Mouse (Mus musculus): ENCODE data around the gene Syn3. TPM values are rescaled to one million over a fixed set of nuclear protein-coding genes. Genes with fewer than 3 reads are reported as not detected.

The Syn3 gene
- polyA plus RNA-seq, 1 experiment from 2014 or later, result 0.22 TPM

GRCm38 (mm10) chr10:86475270-86475669, 23.4 kb downstream of the Syn3 start:
- Histone ChIP-seq H3K27me3 (ENCODE audit: control insufficient read depth, insufficient read depth, low read depth, low read length) (no peaks in the 10 kb centered on the region), H3K4me1 (ENCODE audit: control insufficient read depth, low read depth, low read length) (no peaks in the 10 kb centered on the region), H3K9ac (ENCODE audit: low read depth, low read length) (no peak overlapping the region), H3K4me3 (ENCODE audit: low read depth, low read length) (no peak overlapping the region), H3K4me2 (ENCODE audit: low read depth, low read length) (no peak overlapping the region), H3K27ac (ENCODE audit: low read length) (no peak overlapping the region), H3K9me3 (replicated peaks; ENCODE audit: control insufficient read depth, low read length) (no peaks in the 10 kb centered on the region), H3K36me3 (ENCODE audit: control insufficient read depth, insufficient read depth) (no peaks in the 10 kb centered on the region)
- no peak for ATAC-seq (ENCODE audit: low read depth)
- 61% methylated on average over 5 of the region's 5 CpGs for WGBS (ENCODE audit: insufficient replicate concordance)

DNA sequence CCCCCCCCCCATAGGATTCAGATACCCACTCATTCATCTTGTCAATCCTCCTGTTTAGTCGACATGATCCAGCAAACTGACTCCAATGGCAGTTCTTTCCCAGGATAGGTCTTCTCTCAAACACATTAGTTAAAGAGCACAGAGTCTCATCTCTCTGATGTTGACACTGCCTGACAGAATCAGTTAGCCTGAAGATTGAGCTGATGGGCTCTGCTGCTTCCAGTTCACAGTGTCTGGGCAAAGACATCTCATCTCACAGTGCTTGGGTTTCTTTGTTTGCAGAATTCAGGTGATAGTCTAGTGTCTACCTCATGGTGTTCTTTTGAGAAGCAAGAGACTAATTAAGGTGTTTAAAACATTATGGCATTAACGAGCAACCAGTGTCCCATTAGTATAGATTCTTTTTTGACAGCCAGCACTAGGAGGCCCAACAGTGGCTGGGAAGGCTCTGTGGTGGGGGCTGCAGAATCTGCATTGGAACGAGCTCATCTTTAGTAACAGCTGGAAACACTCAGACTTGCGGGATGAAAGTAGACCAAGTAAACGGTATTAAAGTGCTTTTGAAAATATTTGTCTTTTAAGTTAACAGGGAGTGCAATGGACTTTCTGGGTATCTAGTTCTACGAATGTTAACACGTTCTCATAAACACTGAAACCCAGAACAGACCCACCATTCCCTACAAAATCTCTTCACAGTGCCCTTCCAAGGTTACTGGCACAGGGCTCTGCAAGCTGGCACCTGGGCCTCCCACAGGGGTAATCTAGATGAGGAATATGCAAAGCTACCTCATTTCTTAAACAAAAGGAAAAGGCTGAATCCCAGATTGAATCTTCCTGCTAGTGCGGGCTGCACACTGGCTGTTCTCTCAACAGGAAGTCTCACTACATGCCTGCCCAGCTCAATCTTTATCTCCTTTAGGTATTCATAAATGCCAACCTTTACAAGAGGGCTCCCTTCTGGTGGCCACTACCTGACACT, 24.2 kb downstream of the Syn3 start:
- Histone ChIP-seq H3K36me3 (ENCODE audit: control insufficient read depth, insufficient read depth) (no peaks in the 10 kb centered on the region), H3K4me1 (ENCODE audit: control insufficient read depth, low read depth, low read length) (no peaks in the 10 kb centered on the region), H3K27ac (ENCODE audit: low read length) (no peak overlapping the region), H3K4me3 (ENCODE audit: low read depth, low read length) (no peak overlapping the region), H3K9me3 (replicated peaks; ENCODE audit: control insufficient read depth, low read length) (no peaks in the 10 kb centered on the region), H3K27me3 (ENCODE audit: control insufficient read depth, insufficient read depth, low read depth, low read length) (no peaks in the 10 kb centered on the region), H3K9ac (ENCODE audit: low read depth, low read length) (no peak overlapping the region), H3K4me2 (ENCODE audit: low read depth, low read length) (no peak overlapping the region)
- no peak for ATAC-seq (ENCODE audit: low read depth)
- WGBS (ENCODE audit: insufficient replicate concordance), result 53% methylated on average over 8 of the region's 8 CpGs

GRCm38 (mm10) chr10:86473637-86474154, 25.0 kb downstream of the Syn3 start:
- no peaks in the 10 kb centered on the region for H3K4me1 ChIP-seq (ENCODE audit: control insufficient read depth, low read depth, low read length)
- H3K27me3 ChIP-seq (ENCODE audit: control insufficient read depth, insufficient read depth, low read depth, low read length), result no peaks in the 10 kb centered on the region
- H3K36me3 ChIP-seq (ENCODE audit: control insufficient read depth, insufficient read depth), result no peaks in the 10 kb centered on the region
- no peak for ATAC-seq (ENCODE audit: low read depth)
- H3K4me2 ChIP-seq (ENCODE audit: low read depth, low read length), result no peak overlapping the region
- no peak overlapping the region for H3K9ac ChIP-seq (ENCODE audit: low read depth, low read length)
- no peak overlapping the region for H3K27ac ChIP-seq (ENCODE audit: low read length)
- no peak overlapping the region for H3K4me3 ChIP-seq (ENCODE audit: low read depth, low read length)
- 21% methylated on average over 3 of the region's 3 CpGs for WGBS (ENCODE audit: insufficient replicate concordance)
- no peaks in the 10 kb centered on the region for H3K9me3 ChIP-seq (replicated peaks; ENCODE audit: control insufficient read depth, low read length)

GRCm38 (mm10) chr10:86468612-86469546, 29.8 kb downstream of the Syn3 start:
- no peaks in the 10 kb centered on the region for H3K36me3 ChIP-seq (ENCODE audit: control insufficient read depth, insufficient read depth)
- H3K4me2 ChIP-seq (ENCODE audit: low read depth, low read length), result no peak overlapping the region
- no peaks in the 10 kb centered on the region for H3K9me3 ChIP-seq (replicated peaks; ENCODE audit: control insufficient read depth, low read length)
- H3K9ac ChIP-seq (ENCODE audit: low read depth, low read length), result no peak overlapping the region
- ATAC-seq (ENCODE audit: low read depth), result no peak
- H3K4me3 ChIP-seq (ENCODE audit: low read depth, low read length), result no peak overlapping the region
- H3K4me1 ChIP-seq (ENCODE audit: control insufficient read depth, low read depth, low read length), result no peaks in the 10 kb centered on the region
- H3K27me3 ChIP-seq (ENCODE audit: control insufficient read depth, insufficient read depth, low read depth, low read length), result no peaks in the 10 kb centered on the region
- no peak overlapping the region for H3K27ac ChIP-seq (ENCODE audit: low read length)
- 65% methylated on average over 13 of the region's 13 CpGs for WGBS (ENCODE audit: insufficient replicate concordance)

DNA sequence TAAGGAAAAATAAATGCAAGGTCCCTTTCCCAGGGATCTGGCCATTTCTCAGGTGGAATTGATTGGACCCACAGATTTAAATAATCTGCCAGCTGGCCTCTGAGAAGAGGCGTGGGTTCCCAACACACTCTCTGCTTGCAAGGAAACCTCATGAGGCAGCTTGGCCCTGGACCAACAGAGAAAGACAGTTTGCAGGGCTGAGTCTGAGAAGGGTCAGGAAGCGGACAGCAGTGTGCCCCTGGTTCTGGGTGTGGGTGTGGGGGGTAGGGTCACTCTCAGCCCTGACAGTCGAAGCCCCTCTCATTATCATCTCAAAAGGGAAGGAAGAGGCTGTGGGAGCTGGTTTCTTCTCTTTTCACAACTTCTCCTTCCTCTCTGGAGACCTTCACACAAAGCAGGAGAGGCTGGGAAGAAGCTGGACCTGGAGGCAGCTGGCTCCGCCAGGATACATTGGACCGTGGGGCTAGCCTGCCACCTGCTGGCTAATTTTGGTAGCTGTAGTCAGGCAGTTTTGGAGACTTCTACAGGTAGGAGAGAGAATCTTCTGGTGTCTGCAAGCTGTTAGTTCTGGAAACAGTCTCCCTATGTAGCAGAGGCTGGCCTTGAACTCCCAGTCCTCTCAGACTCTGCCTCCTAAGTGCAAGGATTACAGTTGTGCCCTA, 35.0 kb downstream of the Syn3 start:
- Histone ChIP-seq H3K36me3 (ENCODE audit: control insufficient read depth, insufficient read depth) (no peaks in the 10 kb centered on the region), H3K4me2 (ENCODE audit: low read depth, low read length) (no peak overlapping the region), H3K9ac (ENCODE audit: low read depth, low read length) (no peak overlapping the region), H3K27ac (ENCODE audit: low read length) (no peak overlapping the region), H3K27me3 (ENCODE audit: control insufficient read depth, insufficient read depth, low read depth, low read length) (no peaks in the 10 kb centered on the region), H3K9me3 (replicated peaks; ENCODE audit: control insufficient read depth, low read length) (no peaks in the 10 kb centered on the region), H3K4me1 (ENCODE audit: control insufficient read depth, low read depth, low read length) (no peaks in the 10 kb centered on the region), H3K4me3 (ENCODE audit: low read depth, low read length) (no peak overlapping the region)
- WGBS (ENCODE audit: insufficient replicate concordance), result 19% methylated on average over 5 of the region's 5 CpGs
- ATAC-seq (ENCODE audit: low read depth), result no peak

DNA sequence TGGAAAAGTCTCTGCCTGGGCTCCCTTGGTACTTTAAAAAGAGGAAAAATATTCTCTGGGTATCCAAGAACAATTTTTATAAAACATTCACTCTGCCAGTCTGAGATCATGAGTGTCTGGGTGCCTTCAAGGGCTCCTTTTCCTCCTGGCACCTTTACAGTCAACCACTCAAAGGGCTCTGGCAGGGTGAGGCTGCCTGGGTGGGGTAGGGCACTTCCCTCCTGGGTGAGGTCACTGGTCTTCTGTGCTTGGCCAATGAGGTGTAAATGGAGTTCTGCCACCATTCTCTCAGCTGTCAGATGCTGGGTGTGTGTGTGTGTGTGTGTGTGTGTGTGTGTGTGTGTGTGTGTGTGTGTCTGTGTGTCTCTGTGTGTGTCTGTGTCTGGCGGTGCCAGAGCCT, 39.1 kb downstream of the Syn3 start:
- no peaks in the 10 kb centered on the region for H3K36me3 ChIP-seq (ENCODE audit: control insufficient read depth, insufficient read depth)
- WGBS (ENCODE audit: insufficient replicate concordance), result 42% methylated on average over 1 of the region's 1 CpGs

DNA sequence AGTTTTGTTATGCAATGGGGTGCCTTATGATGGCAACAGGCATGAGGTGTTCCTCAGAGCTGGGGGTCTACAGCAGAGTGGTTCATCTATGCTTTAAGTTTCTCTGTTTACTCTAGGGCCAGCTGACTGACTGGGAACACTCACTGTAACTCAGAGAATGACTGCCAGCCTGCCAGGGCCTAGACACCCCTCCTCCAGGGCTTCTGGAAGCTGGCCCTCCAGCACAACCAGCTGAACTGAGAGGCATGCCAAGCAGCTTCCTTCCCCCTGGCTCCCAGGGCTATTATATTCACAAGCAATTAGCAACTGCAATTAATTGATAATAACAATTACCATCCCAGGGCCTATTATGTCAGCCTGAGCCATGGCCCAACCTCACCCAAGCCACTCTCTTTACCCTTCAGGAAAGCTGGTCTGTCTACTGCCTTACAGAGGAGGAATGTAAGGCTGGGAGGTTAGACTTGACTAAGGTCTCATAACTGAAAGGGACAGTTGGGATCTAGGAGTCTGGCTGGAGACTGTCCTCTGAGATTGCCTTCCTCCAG, 41.0 kb downstream of the Syn3 start:
- H3K27me3 ChIP-seq (ENCODE audit: control insufficient read depth, insufficient read depth, low read depth, low read length), result no peaks in the 10 kb centered on the region
- H3K4me1 ChIP-seq (ENCODE audit: control insufficient read depth, low read depth, low read length), result no peaks in the 10 kb centered on the region
- no peaks in the 10 kb centered on the region for H3K36me3 ChIP-seq (ENCODE audit: control insufficient read depth, insufficient read depth)
- H3K9ac ChIP-seq (ENCODE audit: low read depth, low read length), result no peak overlapping the region
- no peak for ATAC-seq (ENCODE audit: low read depth)
- no peak overlapping the region for H3K27ac ChIP-seq (ENCODE audit: low read length)
- H3K9me3 ChIP-seq (replicated peaks; ENCODE audit: control insufficient read depth, low read length), result no peaks in the 10 kb centered on the region
- H3K4me3 ChIP-seq (ENCODE audit: low read depth, low read length), result no peak overlapping the region
- no peak overlapping the region for H3K4me2 ChIP-seq (ENCODE audit: low read depth, low read length)

More for the DNA sequence above, 39.1 kb downstream of the Syn3 start:
- H3K4me1 ChIP-seq (ENCODE audit: control insufficient read depth, low read depth, low read length), result no peaks in the 10 kb centered on the region
- no peak for ATAC-seq (ENCODE audit: low read depth)
- no peak overlapping the region for H3K27ac ChIP-seq (ENCODE audit: low read length)
- no peaks in the 10 kb centered on the region for H3K27me3 ChIP-seq (ENCODE audit: control insufficient read depth, insufficient read depth, low read depth, low read length)
- H3K4me2 ChIP-seq (ENCODE audit: low read depth, low read length), result no peak overlapping the region
- no peaks in the 10 kb centered on the region for H3K9me3 ChIP-seq (replicated peaks; ENCODE audit: control insufficient read depth, low read length)
- H3K9ac ChIP-seq (ENCODE audit: low read depth, low read length), result no peak overlapping the region
- no peak overlapping the region for H3K4me3 ChIP-seq (ENCODE audit: low read depth, low read length)

DNA sequence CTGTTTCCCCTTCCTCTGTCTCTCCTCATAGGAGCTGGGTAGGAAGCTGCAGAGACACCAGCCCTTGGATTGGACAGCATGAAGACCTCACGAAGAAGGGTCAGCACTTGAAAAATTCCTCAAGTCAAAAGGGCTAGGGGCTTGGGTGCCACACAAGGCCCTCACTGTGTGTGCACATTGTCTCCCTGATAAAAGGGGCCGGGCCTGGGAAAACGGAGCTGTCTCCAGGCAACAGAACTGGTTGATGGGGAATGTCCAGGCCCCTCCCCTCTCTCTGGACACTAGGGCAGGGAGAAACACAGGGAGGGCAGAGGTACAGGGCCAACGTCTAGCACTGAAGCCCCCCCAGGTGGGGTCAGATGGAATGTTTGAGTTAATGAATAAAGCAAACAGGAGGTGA, 41.5 kb downstream of the Syn3 start:
- ATAC-seq (ENCODE audit: low read depth), result no peak
- no peaks in the 10 kb centered on the region for H3K36me3 ChIP-seq (ENCODE audit: control insufficient read depth, insufficient read depth)
- no peak overlapping the region for H3K9ac ChIP-seq (ENCODE audit: low read depth, low read length)
- H3K27me3 ChIP-seq (ENCODE audit: control insufficient read depth, insufficient read depth, low read depth, low read length), result no peaks in the 10 kb centered on the region
- no peaks in the 10 kb centered on the region for H3K4me1 ChIP-seq (ENCODE audit: control insufficient read depth, low read depth, low read length)
- no peak overlapping the region for H3K4me2 ChIP-seq (ENCODE audit: low read depth, low read length)
- no peaks in the 10 kb centered on the region for H3K9me3 ChIP-seq (replicated peaks; ENCODE audit: control insufficient read depth, low read length)
- WGBS (ENCODE audit: insufficient replicate concordance), result 38% methylated on average over 4 of the region's 4 CpGs
- H3K27ac ChIP-seq (ENCODE audit: low read length), result no peak overlapping the region
- no peak overlapping the region for H3K4me3 ChIP-seq (ENCODE audit: low read depth, low read length)
